Mouse (Mus musculus): ENCODE data around the gene Epb41l2.

GRCm38 (mm10) chr10:25438299-25438680, 78.7 kb downstream of the Epb41l2 start:
- TF ChIP-seq CTCF (IDR thresholded peaks at IDR 0.05; ENCODE audit: insufficient read depth, low read length) = no peak
- TF ChIP-seq POLR2A (IDR thresholded peaks at IDR 0.05; ENCODE audit: borderline replicate concordance, extremely low read depth, low read depth, low read length) = no peak
